Mouse (Mus musculus) layer of hippocampus, adult 9-11 months (tissue): ENCODE measurements around the gene Slc25a20.
"Not testable (repeated sequence)": the region's sequence is repeated elsewhere in the genome, so short reads cannot be mapped to it uniquely, and the experiment has no call there.

Experiments
- DNase-seq: peaks from one replicate; pipeline ENCODE4 v3.0.0; 2022

The Slc25a20 gene

DNA sequence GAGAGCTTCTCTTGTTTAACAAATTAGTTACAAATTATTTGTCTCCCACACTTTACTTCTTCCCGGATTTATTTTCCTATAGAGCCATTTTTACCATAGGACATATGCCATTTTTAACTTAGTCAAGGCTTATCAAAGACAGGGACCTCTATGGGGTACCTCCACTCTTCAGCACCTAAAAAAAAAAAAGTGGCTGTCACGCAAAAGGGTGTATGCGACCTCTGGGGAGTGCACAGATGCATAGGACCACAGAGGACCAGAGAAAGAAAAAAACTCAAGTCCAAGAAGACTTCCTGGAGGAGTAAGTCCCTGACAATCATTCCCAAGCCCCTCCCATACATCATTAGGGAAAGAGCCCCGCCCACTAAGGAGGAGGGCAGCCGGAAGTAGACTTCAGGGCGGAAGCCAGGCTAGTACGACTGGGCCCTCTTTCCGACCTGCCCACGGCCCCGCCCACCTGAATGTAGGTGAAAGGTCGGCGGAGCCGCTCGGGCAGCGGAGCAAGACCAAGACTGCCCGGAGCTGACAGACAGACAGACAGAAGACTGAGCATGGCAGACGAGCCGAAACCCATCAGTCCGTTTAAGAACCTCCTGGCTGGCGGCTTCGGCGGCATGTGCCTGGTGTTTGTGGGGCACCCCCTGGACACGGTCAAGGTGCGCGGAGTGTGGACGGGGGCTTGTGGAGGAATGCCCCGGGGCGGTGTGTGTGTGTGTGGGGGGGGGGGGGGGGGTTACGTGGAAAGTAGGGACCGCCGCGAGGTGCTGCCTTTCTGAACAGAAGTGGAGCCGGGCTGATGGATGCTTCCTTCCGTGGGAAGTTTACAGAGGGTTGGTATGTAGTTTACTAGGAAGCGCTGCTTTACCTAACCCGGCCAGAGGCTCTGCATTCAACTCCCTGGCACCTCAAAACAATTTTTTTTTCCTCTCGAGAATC lies at the start of gene Slc25a20:
Slc25a20 (plus strand) TSS at position 412 of the 936 bp plus-strand sequence.
- peak; percentile 79 for DNase-seq

GRCm38 (mm10) chr9:108617301-108617700 lies 44.6 kb upstream of the Slc25a20 start:
- no peak for DNase-seq

DNA sequence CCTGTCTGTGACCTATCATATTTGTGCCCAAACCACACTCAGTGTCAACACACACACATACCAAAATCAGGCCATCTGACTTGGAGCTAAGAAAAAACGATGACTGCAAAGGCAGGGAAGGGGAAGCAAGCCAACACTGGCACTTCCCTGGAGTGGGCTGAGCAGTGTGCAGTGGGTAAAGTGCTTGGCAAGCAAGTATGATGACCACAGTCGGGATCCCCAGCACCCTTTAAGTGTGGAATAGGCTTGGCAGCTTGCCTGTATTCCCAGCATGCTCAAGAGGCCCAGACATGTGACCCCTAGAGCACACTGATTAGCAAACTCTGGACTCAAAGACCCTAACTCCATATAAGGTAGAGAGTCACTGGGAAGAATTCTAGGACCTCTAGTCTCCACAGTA lies 35.4 kb upstream of the Slc25a20 start:
- DNase-seq: no peak

DNA sequence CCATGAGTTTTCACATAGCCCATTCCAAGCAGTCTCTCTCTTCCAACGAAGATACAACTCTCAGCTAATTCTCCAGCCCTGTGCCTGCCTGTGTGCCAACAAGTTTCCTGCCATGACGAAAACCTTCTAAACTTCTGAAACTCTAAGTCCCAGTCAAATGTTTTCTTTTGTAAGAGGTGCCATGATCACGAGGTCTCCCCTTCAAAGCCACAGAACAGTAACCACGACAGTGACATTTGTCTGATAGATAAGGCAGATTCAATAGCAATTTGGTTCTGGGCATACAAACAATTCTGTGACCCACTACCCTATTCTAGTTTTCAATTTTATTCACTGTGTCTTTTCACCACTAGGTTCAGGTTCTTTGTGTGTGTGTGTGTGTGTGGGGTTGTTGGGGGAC lies 33.7 kb upstream of the Slc25a20 start:
- DNase-seq: no peak

DNA sequence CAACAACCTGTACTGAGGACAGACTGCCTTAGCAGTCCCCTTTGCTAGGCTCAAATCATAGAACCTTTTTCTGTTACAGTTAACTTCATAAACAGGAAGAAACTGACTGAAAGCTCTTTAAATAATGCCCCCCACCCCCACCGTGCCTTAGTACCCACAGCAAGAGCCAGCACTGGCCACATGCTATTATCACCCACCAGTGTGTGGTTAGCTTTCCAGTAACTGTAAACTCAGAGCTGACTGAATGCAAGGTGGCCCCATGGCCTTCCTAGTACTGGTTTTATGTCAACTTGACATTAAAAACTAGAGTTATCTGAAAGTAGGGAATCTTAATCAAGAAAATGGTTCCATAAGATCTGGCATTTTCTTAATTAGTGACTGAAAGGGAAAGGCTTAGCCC lies 31.2 kb upstream of the Slc25a20 start:
- DNase-seq: no peak

- no peak for DNase-seq
Observed at GRCm38 (mm10) chr9:108631631-108632256, 30.1 kb upstream of the Slc25a20 start.

DNA sequence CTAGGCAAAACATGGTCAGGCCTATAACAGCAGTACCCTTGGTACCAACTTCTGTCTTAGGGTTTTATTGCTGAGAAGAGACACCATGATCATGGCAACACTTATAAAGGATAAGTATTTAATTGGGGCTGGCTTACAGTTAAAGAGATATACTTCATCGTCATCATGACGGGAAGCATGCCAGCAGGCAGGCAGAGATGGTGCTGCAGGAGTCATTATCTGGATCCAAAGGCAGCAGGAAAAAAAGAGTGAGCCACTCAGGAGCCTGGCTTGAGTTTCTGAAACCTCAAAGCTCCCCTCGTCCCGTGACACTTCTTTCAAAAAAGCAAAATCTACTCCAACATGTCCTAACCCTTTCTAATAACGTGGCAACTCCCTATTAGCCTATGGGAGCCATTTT lies 29.5 kb upstream of the Slc25a20 start:
- no peak for DNase-seq

GRCm38 (mm10) chr9:108633846-108634245 lies 28.0 kb upstream of the Slc25a20 start:
- no peak for DNase-seq

- DNase-seq: no peak
Observed at GRCm38 (mm10) chr9:108635415-108635814, 26.5 kb upstream of the Slc25a20 start.

DNA sequence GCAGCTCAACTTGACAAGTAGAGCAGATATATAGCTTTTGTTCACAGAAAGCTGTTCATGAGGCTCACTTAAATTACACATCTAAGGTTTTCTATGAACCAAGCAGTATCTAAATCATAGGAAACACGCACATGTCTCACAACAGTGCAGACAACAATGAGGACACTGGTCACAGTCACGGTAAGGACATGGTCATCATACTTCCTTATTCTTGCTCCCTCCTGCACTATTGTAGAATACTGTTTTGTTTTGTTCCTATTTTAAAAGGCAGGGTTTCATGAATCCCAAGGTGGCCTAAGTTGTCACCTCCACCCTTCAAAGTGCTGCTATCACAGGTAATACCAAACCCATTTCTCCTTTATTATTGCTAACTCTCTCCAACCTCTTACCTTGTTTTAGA lies 22.1 kb upstream of the Slc25a20 start:
- DNase-seq: no peak

- DNase-seq: no peak
Observed at GRCm38 (mm10) chr9:108648166-108648565, 13.7 kb upstream of the Slc25a20 start.

DNA sequence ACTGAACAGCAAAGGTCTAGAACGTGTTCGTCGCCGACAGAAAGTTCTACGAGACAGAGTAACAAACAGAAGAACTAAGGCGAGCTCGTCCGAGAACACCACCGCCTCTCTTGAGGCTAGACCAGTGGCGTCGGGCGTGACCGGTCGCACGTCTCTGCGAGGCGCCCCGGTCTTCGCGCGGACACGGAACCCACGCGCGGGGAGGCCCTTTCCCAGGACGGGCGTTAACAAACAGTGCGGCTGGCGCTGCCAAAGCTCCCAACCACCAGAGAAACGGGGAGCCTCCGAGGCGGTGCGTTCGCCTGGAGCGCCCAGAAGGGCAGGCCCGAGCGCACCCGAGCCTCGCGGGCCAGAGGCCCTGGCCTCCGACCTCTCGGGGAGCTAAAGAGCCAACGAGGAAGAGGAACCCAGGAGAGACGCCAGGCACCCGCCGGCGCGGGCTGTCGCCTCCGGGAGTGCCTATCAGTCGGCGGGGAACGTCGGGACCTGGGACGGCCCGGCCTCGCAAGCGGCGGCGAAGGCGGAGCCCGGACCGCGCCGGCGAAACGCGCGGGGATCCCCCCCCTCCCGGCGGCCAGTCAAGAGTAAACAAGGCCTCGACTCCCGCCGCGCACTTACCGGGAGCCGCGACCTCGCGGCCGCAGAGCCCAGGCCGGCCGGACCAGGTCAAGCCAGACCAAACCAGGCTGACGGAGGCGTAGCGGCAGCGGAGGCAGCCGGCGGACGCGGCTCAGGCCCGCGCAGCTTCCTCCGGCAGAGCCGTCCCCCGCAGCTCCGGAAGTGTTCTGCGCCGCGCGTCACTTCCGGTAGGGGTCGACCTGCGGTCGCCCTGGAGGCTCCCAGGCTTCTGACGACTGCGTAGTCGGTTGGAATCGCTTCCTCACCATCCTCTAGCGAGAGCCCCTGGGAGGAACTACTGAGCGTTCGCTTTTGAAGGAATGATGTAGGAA lies 13.0 kb upstream of the Slc25a20 start, which contains the start of gene Arih2:
Arih2 (minus strand) TSS at position 776 of the 950 bp plus-strand sequence.
- peak; percentile 90 for DNase-seq

- no peak for DNase-seq
Observed at GRCm38 (mm10) chr9:108649561-108650440, 12.1 kb upstream of the Slc25a20 start.

DNA sequence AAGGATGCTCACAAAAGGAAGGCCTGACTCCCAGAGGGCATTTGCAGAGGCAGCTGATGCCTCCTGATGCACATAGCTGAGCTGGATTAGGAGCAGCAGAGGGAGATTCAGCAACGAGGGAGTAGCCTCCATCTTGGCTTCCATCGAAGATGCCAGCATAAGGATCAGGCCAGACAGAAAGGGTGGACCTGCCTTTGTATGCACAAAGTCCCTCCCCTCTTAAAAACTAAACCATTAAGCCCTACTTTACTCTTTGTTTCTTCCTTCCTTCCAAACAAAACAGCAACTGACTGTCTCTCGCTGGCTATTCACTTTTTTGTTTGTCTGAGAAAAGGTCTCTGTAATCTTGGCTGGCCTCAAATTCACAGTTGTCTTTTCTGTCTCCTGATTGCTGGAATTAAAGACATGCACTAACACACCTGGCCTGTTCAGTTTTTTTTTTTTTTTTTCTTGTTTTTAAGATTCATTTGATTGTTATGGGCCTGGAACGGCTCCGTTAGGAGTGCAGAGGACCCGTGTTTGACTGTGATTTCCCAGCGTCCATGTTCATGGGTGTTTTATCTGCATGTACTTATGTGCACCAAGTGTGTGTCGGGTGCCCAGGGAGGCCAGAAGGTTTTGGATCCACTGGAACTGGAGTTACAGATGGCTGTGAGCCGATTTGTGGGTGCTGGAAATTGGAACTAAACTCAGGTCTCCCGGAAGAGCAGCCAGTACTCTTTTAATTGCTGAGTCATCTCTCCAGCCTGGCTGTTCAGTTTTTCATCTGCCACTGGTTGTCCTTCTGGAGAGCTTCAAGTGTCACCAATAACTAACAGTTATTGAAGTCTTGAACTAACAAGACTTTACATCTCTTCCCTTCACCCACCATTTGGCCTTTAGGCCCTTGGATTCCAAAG lies 7.1 kb upstream of the Slc25a20 start:
- peak; percentile 34 for DNase-seq

DNA sequence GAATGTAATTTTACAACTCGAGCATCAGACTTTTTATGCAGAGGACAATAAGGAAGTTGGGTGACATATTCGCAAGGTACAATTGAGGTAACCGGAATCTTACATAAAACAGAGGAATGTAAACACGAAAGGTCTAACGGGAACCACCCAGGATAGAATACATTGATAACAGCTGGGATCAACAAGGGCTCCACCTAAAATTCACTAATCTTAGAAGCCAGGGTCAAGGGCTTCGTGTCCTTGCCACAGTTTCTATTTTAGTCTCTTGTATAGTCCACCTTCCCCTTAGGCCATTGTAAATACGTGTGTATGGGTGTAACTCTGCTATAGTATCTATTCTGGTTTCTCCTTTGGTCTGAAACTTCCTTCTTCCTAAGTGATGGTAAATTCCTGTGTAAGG lies 6.0 kb upstream of the Slc25a20 start:
- not testable (repeated sequence) for DNase-seq

DNA sequence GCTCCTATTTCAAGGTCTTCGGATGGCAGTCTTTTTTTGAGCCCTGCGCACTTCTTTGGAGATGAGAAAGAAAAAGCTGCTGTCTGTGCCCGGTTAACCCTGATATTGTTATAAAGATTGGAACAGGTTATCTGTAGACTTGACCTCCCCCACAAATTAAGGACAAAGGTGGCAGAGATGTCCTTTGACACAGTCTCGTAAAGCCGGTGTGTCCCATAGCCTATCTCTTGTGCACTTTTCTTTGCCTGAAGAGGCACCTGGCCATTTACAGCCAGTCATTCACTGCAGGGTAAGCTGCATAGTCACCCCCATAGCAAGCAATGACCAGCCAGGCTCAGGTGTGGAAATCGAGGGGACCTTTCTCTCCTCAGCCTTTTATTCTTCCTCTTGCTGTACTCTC lies 772 bp downstream of the Slc25a20 start:
- no peak for DNase-seq

DNA sequence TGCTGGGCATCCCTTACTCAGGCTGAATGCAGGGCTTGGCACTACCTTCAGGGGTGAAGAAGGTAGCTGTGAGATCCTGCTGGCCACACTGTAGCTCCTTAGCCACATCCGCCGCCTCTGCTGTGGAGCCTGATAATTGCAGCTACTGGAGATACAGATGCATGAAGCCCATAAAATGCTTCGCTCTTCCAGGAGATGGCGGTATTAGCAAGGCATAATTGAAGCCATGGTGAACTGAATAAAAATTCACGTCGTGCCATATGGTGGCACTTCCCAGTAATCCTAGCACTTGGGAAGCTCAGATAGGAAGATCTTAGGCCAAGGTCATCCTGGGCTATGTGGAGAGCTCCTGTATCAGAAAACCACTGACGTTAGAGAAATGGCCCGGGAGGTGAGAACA lies 8.0 kb downstream of the Slc25a20 start:
- DNase-seq: no peak

DNA sequence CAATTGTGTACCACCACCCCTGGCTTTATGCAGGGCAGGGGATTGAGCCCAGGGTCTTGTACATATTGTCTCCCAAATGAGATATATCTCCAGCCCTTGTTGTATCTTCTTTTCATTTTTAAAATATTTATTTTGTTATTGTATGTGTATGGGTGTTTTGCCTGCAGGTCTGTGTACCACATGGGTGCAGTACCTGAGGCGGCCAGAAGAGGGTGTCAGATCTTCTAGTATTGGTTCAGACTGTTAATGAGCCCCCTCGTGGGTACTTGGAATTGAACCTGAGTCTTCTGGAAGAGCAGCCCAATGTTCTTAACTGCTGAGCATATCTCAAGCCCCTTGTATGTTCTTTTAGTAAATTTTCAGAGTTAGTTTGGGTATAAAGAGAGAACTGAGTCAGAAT lies 11.3 kb downstream of the Slc25a20 start:
- no peak for DNase-seq

- no peak for DNase-seq
Observed at GRCm38 (mm10) chr9:108680026-108680425, 18.1 kb downstream of the Slc25a20 start.

GRCm38 (mm10) chr9:108686475-108686887 lies 24.6 kb downstream of the Slc25a20 start:
- no peak for DNase-seq

DNA sequence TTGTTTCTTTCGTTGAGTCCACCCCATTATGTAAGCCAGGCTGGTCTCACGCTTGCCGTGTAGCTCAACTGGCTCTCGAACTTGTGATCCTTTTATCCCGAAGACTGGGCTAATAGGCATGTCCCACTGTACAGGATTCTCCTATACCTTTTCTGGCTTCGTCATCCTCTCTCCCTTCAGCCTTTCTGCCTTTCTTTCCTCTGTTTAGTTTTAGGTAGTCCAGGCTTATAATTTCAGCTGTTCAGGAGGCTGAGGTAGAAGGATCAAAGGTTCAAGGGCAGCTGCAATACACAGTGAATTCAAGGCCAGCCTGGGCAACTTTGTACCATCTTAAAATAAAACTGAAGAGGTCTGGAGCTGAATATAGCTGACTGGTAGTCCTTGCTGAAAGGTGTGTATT lies 25.3 kb downstream of the Slc25a20 start:
- no peak for DNase-seq
